In genomic region chr17:31746198-31747111, GRCm38 (mm10) we compare ENCODE assay signal across 8 mouse cellular contexts.
DNase-seq lines count a peak whose midpoint lies in the region; ATAC-seq and TF ChIP-seq lines count a peak whose summit lies in the region.

No protein-coding gene starts in this region.

- no peak overlapping the region for H3K27ac ChIP-seq in midbrain, embryonic 11.5 days (ENCODE audit: low read depth, low read length)
- H3K27ac ChIP-seq in midbrain, postnatal 0 days (ENCODE audit: low read depth, low read length), result no peak overlapping the region
- H3K27ac ChIP-seq in embryonic facial prominence, embryonic 14.5 days (replicated peaks; ENCODE audit: low read depth, low read length), result peak overlapping the region; percentile 66
- H3K27ac ChIP-seq in hindbrain, embryonic 12.5 days, result no peak overlapping the region
- H3K27ac ChIP-seq in limb, embryonic 10.5 days, result peak overlapping the region; percentile 63

- WGBS in midbrain, embryonic 11.5 days, result 61% methylated on average over 20 of the region's 20 CpGs
- WGBS in midbrain, postnatal 0 days, result 43% methylated on average over 20 of the region's 20 CpGs
- WGBS in embryonic facial prominence, embryonic 14.5 days, result 27% methylated on average over 19 of the region's 20 CpGs
- 54% methylated on average over 20 of the region's 20 CpGs for WGBS in hindbrain, embryonic 12.5 days
- 44% methylated on average over 20 of the region's 20 CpGs for WGBS in limb, embryonic 10.5 days

- H3K27me3 ChIP-seq in midbrain, embryonic 11.5 days (ENCODE audit: control insufficient read depth, insufficient read depth, low read length), result no peaks in the 10 kb centered on the region
- H3K27me3 ChIP-seq in midbrain, postnatal 0 days (ENCODE audit: insufficient read depth, low read length), result no peaks in the 10 kb centered on the region
- no peaks in the 10 kb centered on the region for H3K27me3 ChIP-seq in embryonic facial prominence, embryonic 14.5 days (replicated peaks; ENCODE audit: control insufficient read depth, insufficient read depth, low read length)
- no peaks in the 10 kb centered on the region for H3K27me3 ChIP-seq in hindbrain, embryonic 12.5 days
- H3K27me3 ChIP-seq in limb, embryonic 10.5 days (ENCODE audit: low read depth, poor library complexity, severe bottlenecking), result no peaks in the 10 kb centered on the region

- H3K9ac ChIP-seq in midbrain, embryonic 11.5 days (ENCODE audit: low read length), result no peak overlapping the region
- H3K9ac ChIP-seq in midbrain, postnatal 0 days (replicated peaks; ENCODE audit: low read length, poor library complexity, severe bottlenecking), result no peak overlapping the region
- H3K9ac ChIP-seq in embryonic facial prominence, embryonic 14.5 days (ENCODE audit: low read depth, low read length), result peak overlapping the region; percentile 47
- H3K9ac ChIP-seq in hindbrain, embryonic 12.5 days, result 0 out of 2 replicates have a peak overlapping the region, but pooled peaks have one; percentile 2

- peak; percentile 69 for DNase-seq in midbrain, embryonic 11.5 days (ENCODE audit: low spot score, missing footprints)
- no peak for DNase-seq in midbrain, postnatal 0 days (ENCODE audit: low spot score)
- peak; percentile 87 for DNase-seq in embryonic facial prominence, embryonic 14.5 days (ENCODE audit: low spot score)
- peak; percentile 52 for DNase-seq in limb, embryonic 10.5 days (ENCODE audit: low spot score)
- no peak for DNase-seq in cerebellum, adult 9-10 months
- no peak for DNase-seq in c-Kit-positive CD71-positive TER-119-positive erythroid progenitor cells, embryonic 14.5 days (ENCODE audit: low spot score)

- H3K4me1 ChIP-seq in midbrain, embryonic 11.5 days (ENCODE audit: control insufficient read depth, insufficient read depth, low read length), result no peaks in the 10 kb centered on the region
- no peaks in the 10 kb centered on the region; the same call in 1 of the 2 replicates for H3K4me1 ChIP-seq in midbrain, postnatal 0 days (ENCODE audit: insufficient read depth, low read length)
- peaks cover 14% of the 10 kb centered on the region; the same call in 1 of the 2 replicates for H3K4me1 ChIP-seq in embryonic facial prominence, embryonic 14.5 days (ENCODE audit: control insufficient read depth, insufficient read depth, low read length)
- H3K4me1 ChIP-seq in hindbrain, embryonic 12.5 days, result peaks cover 12% of the 10 kb centered on the region
- H3K4me1 ChIP-seq in limb, embryonic 10.5 days, result peaks cover 26% of the 10 kb centered on the region

- TF ChIP-seq CTCF in midbrain, postnatal 0 days (IDR thresholded peaks at IDR 0.05), result no peak

- no peak for ATAC-seq in midbrain, embryonic 11.5 days (ENCODE audit: low FRiP score)
- no peak for ATAC-seq in midbrain, postnatal 0 days (ENCODE audit: low FRiP score)
- ATAC-seq in embryonic facial prominence, embryonic 14.5 days (ENCODE audit: low read depth), result peak; percentile 87
- ATAC-seq in hindbrain, embryonic 12.5 days (ENCODE audit: low FRiP score), result no peak
- ATAC-seq in neutrophil, adult 5-6 weeks (ENCODE audit: extremely low read depth, insufficient number of reproducible peaks, low FRiP score, poor library complexity, severe bottlenecking), result peak; percentile 63

- H3K4me3 ChIP-seq in midbrain, embryonic 11.5 days (ENCODE audit: low read depth, low read length), result no peak overlapping the region
- H3K4me3 ChIP-seq in midbrain, postnatal 0 days (ENCODE audit: low read depth, low read length), result no peak overlapping the region
- H3K4me3 ChIP-seq in embryonic facial prominence, embryonic 14.5 days (ENCODE audit: low read depth, low read length), result no peak overlapping the region
- H3K4me3 ChIP-seq in hindbrain, embryonic 12.5 days, result no peak overlapping the region
- H3K4me3 ChIP-seq in limb, embryonic 10.5 days, result no peak overlapping the region

- no peak overlapping the region for H3K4me2 ChIP-seq in midbrain, embryonic 11.5 days
- H3K4me2 ChIP-seq in midbrain, postnatal 0 days (ENCODE audit: low read depth, low read length, poor library complexity, severe bottlenecking), result no peak overlapping the region
- peak overlapping the region; percentile 24 for H3K4me2 ChIP-seq in embryonic facial prominence, embryonic 14.5 days (ENCODE audit: low read depth, low read length)
- H3K4me2 ChIP-seq in hindbrain, embryonic 12.5 days (replicated peaks), result no peak overlapping the region

- no peaks in the 10 kb centered on the region for H3K36me3 ChIP-seq in midbrain, embryonic 11.5 days (ENCODE audit: control insufficient read depth, insufficient read depth, low read length)
- H3K36me3 ChIP-seq in midbrain, postnatal 0 days (ENCODE audit: insufficient read depth, low read length), result no peaks in the 10 kb centered on the region
- no peaks in the 10 kb centered on the region for H3K36me3 ChIP-seq in embryonic facial prominence, embryonic 14.5 days (ENCODE audit: control insufficient read depth, insufficient read depth, low read length)
- H3K36me3 ChIP-seq in hindbrain, embryonic 12.5 days, result no peaks in the 10 kb centered on the region
- no peaks in the 10 kb centered on the region for H3K36me3 ChIP-seq in limb, embryonic 10.5 days

- H3K9me3 ChIP-seq in midbrain, embryonic 11.5 days (ENCODE audit: control insufficient read depth, low read length), result no peaks in the 10 kb centered on the region
- H3K9me3 ChIP-seq in midbrain, postnatal 0 days (ENCODE audit: low read length), result no peaks in the 10 kb centered on the region
- no peaks in the 10 kb centered on the region for H3K9me3 ChIP-seq in embryonic facial prominence, embryonic 14.5 days (ENCODE audit: control insufficient read depth, low read length)
- H3K9me3 ChIP-seq in hindbrain, embryonic 12.5 days (replicated peaks), result no peaks in the 10 kb centered on the region
- no peaks in the 10 kb centered on the region for H3K9me3 ChIP-seq in limb, embryonic 10.5 days (replicated peaks)

Comparison
In these comparisons a context has a peak if more than half of its experiments do, and no peak if none do; other contexts are left out.
1. DNase-seq: peak in midbrain, embryonic 11.5 days (single experiment), embryonic facial prominence, embryonic 14.5 days (single experiment) and limb, embryonic 10.5 days (single experiment); none in midbrain, postnatal 0 days (single experiment), cerebellum, adult 9-10 months (single experiment) and c-Kit-positive CD71-positive TER-119-positive erythroid progenitor cells, embryonic 14.5 days (single experiment).
2. ATAC-seq: peak in embryonic facial prominence, embryonic 14.5 days (single experiment) and neutrophil, adult 5-6 weeks (single experiment); none in midbrain, embryonic 11.5 days (single experiment), midbrain, postnatal 0 days (single experiment) and hindbrain, embryonic 12.5 days (single experiment).
3. H3K27ac ChIP-seq: peak in embryonic facial prominence, embryonic 14.5 days (single experiment) and limb, embryonic 10.5 days (single experiment); none in midbrain, embryonic 11.5 days (single experiment), midbrain, postnatal 0 days (single experiment) and hindbrain, embryonic 12.5 days (single experiment).
4. H3K9ac ChIP-seq: peak in embryonic facial prominence, embryonic 14.5 days (single experiment) and hindbrain, embryonic 12.5 days (single experiment); none in midbrain, embryonic 11.5 days (single experiment) and midbrain, postnatal 0 days (single experiment).